Mouse (Mus musculus): ENCODE results near the gene Cltb.
A peak's percentile ranks its signal among the peaks of the same experiment; 100 is the strongest.

The Cltb gene

GRCm38 (mm10) chr13:54593617-54594016 lies 17.5 kb downstream of the Cltb start:
- DNase-seq = no peak

DNA sequence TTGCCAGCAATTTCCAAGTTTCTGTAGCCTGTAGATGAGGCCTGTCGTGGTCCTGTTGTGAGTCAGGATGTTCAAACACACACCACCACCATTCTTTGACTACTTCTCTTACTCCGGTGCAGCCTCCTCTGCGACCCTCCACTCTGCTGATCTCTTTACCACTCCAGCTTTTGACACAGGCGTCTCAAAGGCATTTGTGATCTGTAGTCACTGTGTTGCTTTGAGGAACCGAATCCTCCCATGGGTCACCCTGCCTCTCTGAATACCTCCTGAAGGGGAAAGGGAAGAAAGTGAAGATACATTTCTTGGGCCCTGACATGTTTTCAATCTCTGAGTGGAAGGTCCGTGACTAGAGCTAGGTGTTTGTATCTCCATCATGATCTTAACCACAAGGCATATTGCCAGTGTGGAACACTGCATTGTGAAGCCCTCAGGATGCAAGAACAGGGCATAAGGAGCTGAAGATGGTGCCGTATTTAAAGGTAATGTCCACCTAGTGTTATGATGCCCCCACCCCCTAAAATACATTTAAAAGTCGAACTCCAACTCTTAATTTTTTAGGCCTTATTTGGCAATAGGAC lies 19.3 kb downstream of the Cltb start:
- DNase-seq = no peak

GRCm38 (mm10) chr13:54589996-54590951 lies 20.9 kb downstream of the Cltb start, which contains the start of the genes Nop16 and Higd2a:
Gene Nop16, minus strand, starts transcription at chr13:54590090.
Gene Higd2a, plus strand, starts transcription at chr13:54590207.
- peak; percentile 92 to 95 for DNase-seq

- DNase-seq = no peak
Measured at GRCm38 (mm10) chr13:54589414-54589995, 21.6 kb downstream of the Cltb start.

DNA sequence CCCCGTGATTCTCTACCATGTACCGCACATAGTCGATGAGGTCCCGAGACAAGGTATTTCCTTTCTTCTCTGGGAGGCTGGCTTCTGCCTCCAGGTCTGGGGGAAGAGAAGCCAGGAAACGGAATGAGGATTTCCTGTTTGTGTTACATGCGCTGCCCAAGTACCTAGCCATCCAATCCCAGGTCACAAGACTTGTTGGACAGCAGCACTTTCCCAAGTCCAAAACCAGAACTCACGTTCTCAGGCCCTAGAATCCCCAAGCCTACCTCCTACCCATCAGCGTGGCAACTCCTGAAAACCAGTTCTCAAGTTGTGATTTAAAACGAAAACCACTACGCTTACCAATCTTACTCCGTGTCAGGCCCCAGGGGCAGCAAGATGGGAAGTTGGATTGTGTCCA lies 25.3 kb downstream of the Cltb start:
- no peak for DNase-seq

- DNase-seq = no peak
Measured at GRCm38 (mm10) chr13:54582860-54583259, 28.3 kb downstream of the Cltb start.

GRCm38 (mm10) chr13:54582126-54582525 lies 29.0 kb downstream of the Cltb start:
- no peak for DNase-seq

- DNase-seq = no peak
Measured at GRCm38 (mm10) chr13:54581385-54581784, 29.8 kb downstream of the Cltb start.

- no peak for DNase-seq
Measured at GRCm38 (mm10) chr13:54577652-54578507, 33.3 kb downstream of the Cltb start.

GRCm38 (mm10) chr13:54575489-54575888 lies 35.7 kb downstream of the Cltb start:
- DNase-seq = no peak

DNA sequence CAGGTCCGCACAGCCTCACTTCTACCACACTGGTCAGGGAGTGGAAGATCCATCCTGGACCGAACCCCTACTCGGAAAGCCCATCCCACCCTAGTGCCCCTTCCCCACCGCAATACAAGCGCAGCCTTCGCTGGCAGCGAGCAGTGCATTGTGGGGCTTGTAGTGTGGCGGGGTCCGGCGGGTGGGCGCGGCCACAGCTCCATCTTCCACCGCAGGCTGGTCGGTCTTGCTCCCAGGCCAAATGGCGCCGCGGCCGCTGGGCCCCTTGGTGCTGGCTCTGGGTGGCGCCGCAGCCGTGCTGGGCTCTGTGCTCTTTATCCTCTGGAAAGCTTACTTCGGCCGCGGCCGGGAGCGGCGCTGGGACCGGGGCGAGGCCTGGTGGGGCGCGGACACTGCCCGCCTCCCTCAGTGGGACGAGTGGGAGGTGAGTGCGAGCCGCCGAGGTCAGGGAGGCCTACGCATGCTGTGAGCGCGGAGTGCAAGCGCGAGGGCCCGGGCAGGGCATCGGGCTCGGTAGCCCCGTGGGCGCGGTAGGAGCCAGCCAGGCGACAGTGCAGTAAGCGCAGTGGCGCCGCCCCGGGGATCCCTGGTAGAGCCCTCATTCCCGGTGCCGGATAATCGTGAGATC lies 36.2 kb downstream of the Cltb start, which contains the start of gene Arl10:
Gene Arl10, plus strand, starts transcription at position 162 of the 628 bp plus-strand sequence.
- peak; percentile 52 to 57 for DNase-seq

DNA sequence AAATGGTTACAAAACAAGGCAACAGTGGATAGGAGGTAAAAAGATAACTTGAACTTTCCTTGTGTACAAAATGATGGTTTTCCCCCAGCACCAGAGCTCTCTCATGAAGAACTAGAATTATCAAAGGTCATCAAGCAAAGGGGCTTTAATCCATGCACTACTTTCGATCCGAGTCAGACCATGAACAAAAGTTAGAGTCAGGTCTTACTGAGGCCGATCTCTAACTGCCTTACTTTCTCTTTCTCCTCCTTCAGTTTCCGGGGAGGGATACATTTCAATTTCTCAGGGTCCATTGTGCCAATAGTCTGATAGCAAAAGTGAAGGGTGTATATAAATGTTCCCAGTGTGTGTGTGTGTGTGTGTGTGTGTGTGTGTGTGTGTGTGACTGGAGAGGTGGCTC lies 38.5 kb downstream of the Cltb start:
- no peak for DNase-seq

- DNase-seq = no peak
Measured at GRCm38 (mm10) chr13:54571637-54572036, 39.5 kb downstream of the Cltb start.

DNA sequence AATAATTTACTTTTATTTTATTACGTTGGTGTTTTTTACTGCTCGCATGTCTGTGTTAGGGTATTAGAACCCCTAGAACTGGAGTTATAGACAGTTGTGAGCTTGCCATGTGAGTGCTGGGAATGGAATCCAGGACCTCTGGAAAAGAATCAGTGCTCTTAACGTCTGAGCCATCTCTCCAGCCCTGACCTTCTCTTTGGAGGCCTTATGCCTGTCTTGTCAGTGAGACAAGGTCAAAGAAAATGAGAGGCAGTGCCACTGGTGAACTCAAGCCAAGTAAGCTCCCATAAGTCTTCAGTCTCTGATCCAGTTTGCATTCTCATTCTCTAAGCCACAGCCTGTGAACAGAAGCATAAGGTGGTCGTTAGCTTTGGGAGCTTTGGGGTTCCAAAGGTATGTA lies 40.4 kb downstream of the Cltb start:
- no peak for DNase-seq

DNA sequence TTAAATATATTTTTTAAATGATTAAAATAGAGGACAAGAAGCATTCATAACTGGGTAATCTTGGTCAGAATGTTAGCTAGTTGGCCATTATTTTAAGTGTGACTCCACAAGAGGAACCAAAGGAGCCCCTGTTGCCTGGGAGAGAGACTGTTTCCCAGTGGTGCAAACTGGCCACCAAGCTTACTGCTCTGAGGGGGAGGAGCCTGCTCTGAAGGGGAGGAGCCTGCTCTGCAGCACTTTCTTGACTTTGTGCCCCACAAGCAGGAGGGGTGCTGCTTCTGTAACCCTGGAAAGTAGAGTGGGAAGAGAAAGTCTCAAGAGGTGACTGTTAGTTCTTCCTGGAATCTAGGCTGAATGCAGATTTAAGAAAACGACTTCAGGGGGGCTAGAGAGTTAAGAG lies 41.9 kb downstream of the Cltb start:
- no peak for DNase-seq

- DNase-seq = no peak
Measured at GRCm38 (mm10) chr13:54568380-54568779, 42.8 kb downstream of the Cltb start.

DNA sequence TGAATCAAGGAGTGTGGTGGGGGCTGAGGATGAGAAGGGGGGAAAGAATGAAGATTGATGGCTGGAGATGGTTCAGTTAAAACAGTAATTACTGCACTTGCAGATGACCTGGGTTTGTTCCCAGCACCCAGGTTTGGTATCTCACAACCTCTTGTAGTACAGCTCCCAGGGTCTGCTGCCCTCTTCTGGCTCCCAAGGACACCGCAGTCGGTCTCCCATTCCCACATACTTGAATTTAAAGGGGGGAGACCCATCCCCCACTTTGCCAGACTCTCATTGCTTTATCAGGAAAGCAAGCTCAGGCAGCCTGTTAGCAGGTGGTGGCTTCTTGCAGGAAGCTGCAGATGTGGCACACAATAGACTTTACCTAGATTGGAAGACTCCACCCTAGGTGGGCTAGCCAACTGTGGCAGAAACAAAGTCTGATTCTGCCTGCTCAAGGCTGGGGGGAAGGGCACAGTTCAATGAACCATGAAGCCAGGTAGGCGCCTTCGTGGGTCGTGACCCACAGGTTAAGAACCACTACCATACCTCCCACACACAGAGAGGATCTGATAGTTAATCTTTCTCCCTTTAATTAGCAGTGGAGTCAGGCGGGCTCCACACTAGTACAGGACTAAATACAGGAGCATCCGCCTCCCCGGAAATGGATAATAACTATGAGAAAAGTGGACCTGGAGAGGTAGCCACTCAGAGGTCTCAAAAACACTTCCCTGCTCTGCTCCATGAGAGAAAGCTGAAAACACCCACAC lies 45.4 kb downstream of the Cltb start:
- peak; percentile 35 to 56 for DNase-seq

DNA sequence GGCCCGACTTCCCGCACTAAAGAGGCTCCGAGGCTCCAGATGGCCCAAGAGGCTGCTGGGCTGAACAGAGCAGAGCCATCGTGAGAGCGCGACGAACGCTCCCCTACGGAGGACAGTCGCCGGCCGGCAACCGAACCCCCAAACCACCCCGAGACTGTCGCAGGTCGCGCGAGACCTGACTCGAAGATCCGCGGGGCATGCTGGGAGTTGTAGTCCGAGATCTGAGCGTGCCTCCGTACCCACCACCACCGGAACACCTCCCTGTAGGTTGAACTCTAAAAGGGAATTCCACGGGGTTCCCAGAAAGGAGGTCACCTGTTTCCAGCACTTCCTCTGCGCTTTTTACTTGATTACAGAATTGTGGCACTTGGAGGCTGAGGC lies 46.0 kb downstream of the Cltb start, which contains the start of gene 4833439L19Rik:
Gene 4833439L19Rik, minus strand, starts transcription at position 235 of the 381 bp plus-strand sequence.
- peak; percentile 89 to 93 for DNase-seq

- DNase-seq = no peak
Measured at GRCm38 (mm10) chr13:54564232-54565200, 46.6 kb downstream of the Cltb start.

DNA sequence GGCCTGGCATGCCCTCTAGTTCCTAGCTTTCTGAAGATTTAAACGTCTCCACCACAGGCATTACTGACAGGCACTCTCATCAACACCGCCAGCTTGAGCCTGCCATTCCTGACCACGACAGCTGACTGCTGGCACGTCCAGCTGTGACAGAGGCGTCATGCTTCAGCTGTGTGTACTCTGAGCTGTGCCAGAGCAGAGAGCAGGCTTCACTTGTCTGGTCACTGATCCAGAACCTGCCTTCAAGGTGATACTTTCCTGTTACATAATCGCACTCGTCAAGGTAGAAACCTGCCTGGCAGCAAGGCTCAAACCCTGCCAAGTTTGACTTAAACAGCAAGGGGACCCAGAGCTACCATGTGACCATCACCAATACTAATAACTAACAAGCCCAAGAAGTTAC lies 48.6 kb downstream of the Cltb start:
- DNase-seq = no peak

Measured in thymus, adult 18-20 months (tissue).